Mouse (Mus musculus): ENCODE measurements at regions not wholly inside any gene's neighbourhood (a gene's known extent, or its start where the extent isn't known, plus 50 kb on each side); places are given as distances from the start of the nearest gene placed in this dataset.

DNA sequence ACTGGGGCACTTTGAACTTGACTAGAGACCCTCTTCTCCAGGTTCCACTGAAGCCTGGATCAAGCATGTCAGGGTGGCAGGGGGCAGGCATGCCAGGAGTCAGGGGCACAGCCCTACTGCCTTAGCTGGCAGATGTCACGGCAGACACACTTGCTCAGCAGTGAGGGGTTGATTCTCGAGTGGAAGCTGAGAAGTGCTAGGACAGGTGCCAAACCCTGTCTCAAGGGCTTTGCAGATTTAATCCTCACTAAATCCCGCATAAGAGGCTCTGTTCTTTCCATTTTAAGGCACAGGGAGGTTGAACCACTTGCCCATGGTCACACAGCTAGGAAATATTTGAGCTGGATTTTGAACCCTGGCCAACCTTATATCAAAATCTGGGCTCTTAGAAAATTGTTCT, 223.5 kb upstream of the Mvb12b start:
- DNase-seq (ENCODE audit: extremely low read depth, low read depth, low spot score): no peak

DNA sequence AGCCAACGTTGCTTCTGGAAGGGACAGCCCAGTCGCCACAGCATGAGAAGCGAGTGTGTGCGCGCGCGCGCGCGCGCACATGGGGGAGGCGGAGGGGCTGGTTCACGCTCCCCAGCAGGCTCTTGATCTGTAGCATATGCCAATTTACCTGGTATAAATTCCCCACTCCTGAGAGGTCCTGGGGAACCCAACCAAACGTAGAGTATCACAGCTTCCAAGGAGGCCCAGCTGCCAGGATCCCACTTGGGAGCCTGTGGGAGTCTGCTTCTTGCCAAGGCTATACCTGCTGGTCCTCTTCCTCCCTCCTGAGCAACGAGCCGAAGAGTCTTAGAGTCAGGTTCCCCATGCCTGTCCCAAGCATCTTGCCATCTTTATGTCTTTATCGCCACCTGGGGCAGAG, 222.8 kb upstream of the Mvb12b start:
- DNase-seq (ENCODE audit: extremely low read depth, low read depth, low spot score): no peak

- DNase-seq (ENCODE audit: extremely low read depth, low read depth, low spot score): no peak
Measured at GRCm38 (mm10) chr2:34107566-34108303, 220.0 kb upstream of the Mvb12b start.

DNA sequence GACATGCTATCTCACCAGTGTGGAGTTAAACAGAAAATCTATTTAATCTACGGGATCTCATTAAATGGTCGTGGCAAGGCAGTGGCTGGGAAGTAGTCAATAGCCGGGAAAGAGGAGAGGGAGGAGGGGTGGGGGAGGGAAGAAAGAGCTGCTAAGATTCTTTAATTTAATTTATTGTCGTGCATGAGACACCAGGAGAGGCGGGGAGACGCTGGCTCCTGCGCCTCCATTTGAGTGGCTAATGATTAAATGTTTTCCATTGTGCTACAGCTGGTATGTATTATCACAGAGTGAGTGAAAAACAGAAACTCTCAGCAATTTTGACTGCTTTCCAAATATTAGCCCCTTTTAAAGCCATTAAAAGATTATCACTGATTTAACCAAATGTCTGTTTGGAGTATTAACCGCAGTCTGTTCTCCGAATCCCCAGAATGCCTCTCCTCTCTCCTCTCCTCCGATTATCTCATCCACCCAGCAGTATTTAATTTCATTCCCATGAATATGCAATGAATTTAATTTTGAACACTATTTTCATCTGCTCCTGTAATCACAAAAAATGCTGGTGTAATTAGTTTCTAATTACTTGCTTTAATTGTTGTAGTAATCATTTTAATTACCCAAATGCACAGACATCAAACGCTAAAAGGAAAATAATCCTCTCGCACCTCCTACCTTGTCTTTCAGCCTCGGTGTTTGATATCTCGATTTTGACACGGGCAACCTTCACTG, 219.3 kb upstream of the Mvb12b start:
- no peak for DNase-seq (ENCODE audit: extremely low read depth, low read depth, low spot score)

DNA sequence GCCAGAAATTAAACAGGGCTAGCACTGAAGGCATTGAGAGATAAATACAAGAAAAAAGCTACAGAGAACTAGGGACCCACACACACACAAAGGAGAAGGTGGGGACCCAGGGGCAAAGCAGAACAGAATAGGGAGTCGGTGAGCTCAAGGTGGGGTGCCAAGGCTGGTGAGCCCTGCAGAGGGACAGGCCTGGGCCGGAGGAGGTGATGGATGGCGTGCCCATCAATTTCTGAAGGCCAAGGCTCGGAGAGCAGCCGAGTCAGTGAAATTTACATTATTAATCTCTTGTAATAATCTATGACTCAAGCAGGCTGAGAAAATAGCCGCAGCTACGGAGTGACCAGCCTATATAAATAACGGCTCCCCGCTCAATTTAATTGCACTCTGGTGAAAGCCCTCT, 218.5 kb upstream of the Mvb12b start:
- no peak for DNase-seq (ENCODE audit: extremely low read depth, low read depth, low spot score)

GRCm38 (mm10) chr2:34105271-34106051, 217.7 kb upstream of the Mvb12b start:
- DNase-seq (ENCODE audit: extremely low read depth, low read depth, low spot score): no peak

GRCm38 (mm10) chr2:34098004-34098547, 210.3 kb upstream of the Mvb12b start:
- no peak for DNase-seq (ENCODE audit: extremely low read depth, low read depth, low spot score)

DNA sequence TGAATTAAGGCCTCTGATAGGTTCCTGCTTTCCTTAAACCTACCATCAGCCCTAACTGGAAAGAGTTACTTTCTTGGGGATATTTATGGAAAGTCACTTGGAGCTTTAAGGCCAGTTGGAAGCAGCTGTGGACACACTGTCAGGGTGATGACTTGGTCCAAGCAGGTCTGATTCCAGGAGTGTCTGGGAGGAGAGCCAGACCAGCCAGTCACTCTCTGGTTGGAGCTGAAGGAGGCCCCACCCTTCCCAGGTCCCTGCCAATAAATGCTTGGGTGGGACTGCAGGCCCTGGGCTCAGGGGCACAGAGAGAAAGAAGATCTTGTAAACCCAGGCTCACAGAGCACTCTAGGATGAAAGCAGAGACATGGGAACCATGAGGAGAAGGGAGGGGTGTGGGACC, 208.8 kb upstream of the Mvb12b start:
- DNase-seq (ENCODE audit: extremely low read depth, low read depth, low spot score): no peak

- no peak for DNase-seq (ENCODE audit: extremely low read depth, low read depth, low spot score)
Measured at GRCm38 (mm10) chr2:34088832-34089231, 201.1 kb upstream of the Mvb12b start.

- no peak for DNase-seq (ENCODE audit: extremely low read depth, low read depth, low spot score)
Measured at GRCm38 (mm10) chr2:34086130-34086529, 198.4 kb upstream of the Mvb12b start.

- no peak for DNase-seq (ENCODE audit: extremely low read depth, low read depth, low spot score)
Measured at GRCm38 (mm10) chr2:34084513-34084912, 196.8 kb upstream of the Mvb12b start.

- DNase-seq (ENCODE audit: extremely low read depth, low read depth, low spot score): no peak
Measured at GRCm38 (mm10) chr2:34082486-34082885, 194.7 kb upstream of the Mvb12b start.

DNA sequence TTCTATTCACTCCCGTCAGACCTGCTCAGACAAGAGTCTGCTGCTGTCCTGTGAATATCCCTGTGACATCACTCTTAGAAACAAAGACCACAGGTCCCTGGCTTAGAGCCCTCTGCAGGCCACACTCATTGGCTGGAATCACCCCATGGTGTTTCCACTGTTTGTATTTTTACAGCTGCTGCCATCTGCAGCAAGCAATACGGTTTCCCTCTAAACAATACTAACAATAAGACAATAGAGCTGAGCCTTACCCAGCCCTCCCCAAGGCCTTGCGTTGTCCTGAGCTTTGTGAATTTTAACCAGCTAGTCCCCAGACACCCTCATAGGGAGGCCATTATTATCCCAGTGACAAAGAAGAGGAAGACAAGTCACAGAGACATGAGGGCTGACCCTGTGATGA, 192.4 kb upstream of the Mvb12b start:
- no peak for DNase-seq (ENCODE audit: extremely low read depth, low read depth, low spot score)

DNA sequence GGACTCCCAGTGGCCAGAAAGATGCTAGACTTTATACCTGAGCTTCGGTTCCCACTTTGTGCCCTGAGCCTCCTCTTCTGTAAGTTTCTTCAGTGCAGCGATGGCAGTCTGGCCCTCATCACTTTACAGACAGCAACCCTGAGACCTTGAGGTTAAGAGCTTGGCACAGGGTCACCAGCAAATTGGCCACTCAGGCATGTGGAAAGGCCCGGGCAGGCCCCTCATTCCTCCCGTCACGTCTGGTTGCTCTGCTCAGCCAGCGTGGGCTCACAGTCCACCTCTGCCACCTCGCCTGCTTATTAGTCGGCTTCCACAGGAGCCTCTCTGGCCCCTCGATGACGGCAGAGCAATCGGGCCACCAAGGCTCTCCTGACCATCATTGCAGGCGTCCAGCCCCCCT, 191.5 kb upstream of the Mvb12b start:
- DNase-seq (ENCODE audit: extremely low read depth, low read depth, low spot score): no peak

GRCm38 (mm10) chr2:34078875-34079262, 191.1 kb upstream of the Mvb12b start:
- DNase-seq (ENCODE audit: extremely low read depth, low read depth, low spot score): no peak

GRCm38 (mm10) chr2:34078248-34078874, 190.6 kb upstream of the Mvb12b start:
- DNase-seq (ENCODE audit: extremely low read depth, low read depth, low spot score): no peak

DNA sequence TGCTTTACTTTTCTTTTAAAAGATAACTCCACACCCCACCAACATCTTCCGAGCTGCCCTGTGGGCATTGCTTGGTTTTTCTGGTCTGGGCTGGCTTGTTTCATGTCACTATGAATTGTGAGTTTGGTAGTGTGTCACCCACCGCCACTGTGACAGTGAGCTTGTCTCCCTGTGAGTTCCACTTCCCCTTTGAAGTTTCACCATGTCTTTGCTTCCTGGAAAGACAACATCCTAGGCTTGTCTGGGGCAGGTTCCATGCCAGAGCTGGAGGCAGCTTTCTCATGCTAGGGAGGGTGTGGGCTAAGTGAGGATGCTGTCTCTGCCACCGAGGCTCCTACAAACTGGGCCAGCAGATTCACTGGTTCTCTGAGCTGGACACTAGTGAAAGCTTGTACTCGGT, 188.6 kb upstream of the Mvb12b start:
- no peak for DNase-seq (ENCODE audit: extremely low read depth, low read depth, low spot score)

DNA sequence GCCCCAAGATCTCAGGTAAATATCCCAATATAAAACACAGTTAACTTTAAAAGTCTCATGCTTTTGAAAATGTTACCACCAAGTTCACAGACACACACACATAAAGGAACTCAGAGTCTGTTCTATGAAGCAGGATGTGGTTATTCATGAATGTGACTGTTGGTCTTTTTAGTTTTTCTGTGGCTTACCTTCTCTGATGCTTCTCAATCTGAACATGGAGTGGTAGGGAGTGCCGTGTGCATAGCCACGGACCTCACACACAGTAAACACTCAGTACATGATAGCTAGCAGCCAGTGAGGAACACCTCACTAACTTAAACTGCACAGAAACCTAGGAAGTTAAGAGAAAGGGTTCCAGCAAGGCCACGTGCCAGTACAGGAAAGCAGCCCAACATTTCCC, 186.3 kb upstream of the Mvb12b start:
- DNase-seq (ENCODE audit: extremely low read depth, low read depth, low spot score): no peak

GRCm38 (mm10) chr2:34065592-34065991, 177.8 kb upstream of the Mvb12b start:
- no peak for DNase-seq (ENCODE audit: extremely low read depth, low read depth, low spot score)

GRCm38 (mm10) chr2:34065090-34065489, 177.3 kb upstream of the Mvb12b start:
- no peak for DNase-seq (ENCODE audit: extremely low read depth, low read depth, low spot score)

GRCm38 (mm10) chr2:34056552-34056951, 168.8 kb upstream of the Mvb12b start:
- DNase-seq (ENCODE audit: extremely low read depth, low read depth, low spot score): no peak

All from fat pad, adult 2 months (tissue).